Mouse (Mus musculus) lung, postnatal 25 days (tissue): ENCODE measurements around the gene Sec14l2.

Experiments
- DNase-seq: peaks from one replicate; pipeline ENCODE4 v3.0.0; 2022; ENCODE audit warnings: low spot score

The Sec14l2 gene

GRCm38 (mm10) chr11:4122742-4123579 is at the start of gene Sec14l2:
Gene Sec14l2, minus strand, starts transcription at chr11:4123415.
- DNase-seq = peak; percentile 50

- DNase-seq = no peak
Observed at GRCm38 (mm10) chr11:4166467-4167090, 43.4 kb upstream of the Sec14l2 start.

GRCm38 (mm10) chr11:4164701-4165100 is 41.5 kb upstream of the Sec14l2 start:
- no peak for DNase-seq

- no peak for DNase-seq
Observed at GRCm38 (mm10) chr11:4160758-4161480, 37.7 kb upstream of the Sec14l2 start.

GRCm38 (mm10) chr11:4159808-4160708 is 36.8 kb upstream of the Sec14l2 start, which contains the start of the genes Ccdc157 and Sf3a1:
Gene Ccdc157, minus strand, starts transcription at chr11:4160293.
Gene Sf3a1, plus strand, starts transcription at chr11:4160350.
- DNase-seq = peak; percentile 93

GRCm38 (mm10) chr11:4158676-4159075 is 35.5 kb upstream of the Sec14l2 start:
- no peak for DNase-seq

- DNase-seq = no peak
Observed at GRCm38 (mm10) chr11:4155641-4156040, 32.4 kb upstream of the Sec14l2 start.

GRCm38 (mm10) chr11:4153694-4154093 is 30.5 kb upstream of the Sec14l2 start:
- no peak for DNase-seq

- no peak for DNase-seq
Observed at GRCm38 (mm10) chr11:4149886-4150285, 26.7 kb upstream of the Sec14l2 start.

- DNase-seq = no peak
Observed at GRCm38 (mm10) chr11:4148536-4149156, 25.4 kb upstream of the Sec14l2 start.

GRCm38 (mm10) chr11:4148120-4148519 is 24.9 kb upstream of the Sec14l2 start:
- peak; percentile 44 for DNase-seq

GRCm38 (mm10) chr11:4147098-4147497 is 23.9 kb upstream of the Sec14l2 start:
- no peak for DNase-seq

GRCm38 (mm10) chr11:4146381-4146780 is 23.2 kb upstream of the Sec14l2 start:
- DNase-seq = no peak

GRCm38 (mm10) chr11:4143281-4144062 is 20.3 kb upstream of the Sec14l2 start:
- no peak for DNase-seq

GRCm38 (mm10) chr11:4142352-4142751 is 19.1 kb upstream of the Sec14l2 start:
- DNase-seq = no peak

- DNase-seq = peak; percentile 44
Observed at GRCm38 (mm10) chr11:4141505-4141904, 18.3 kb upstream of the Sec14l2 start.

- no peak for DNase-seq
Observed at GRCm38 (mm10) chr11:4138964-4139363, 15.7 kb upstream of the Sec14l2 start.

- DNase-seq = peak; percentile 87
Observed at GRCm38 (mm10) chr11:4134986-4135935, 12.0 kb upstream of the Sec14l2 start, which contains the start of gene Rnf215. Gene Rnf215, plus strand, starts transcription at chr11:4135202.

- DNase-seq = no peak
Observed at GRCm38 (mm10) chr11:4134400-4134799, 11.2 kb upstream of the Sec14l2 start.
